Comparison of ENCODE assay signal across 47 mouse cellular contexts in the genomic region with DNA sequence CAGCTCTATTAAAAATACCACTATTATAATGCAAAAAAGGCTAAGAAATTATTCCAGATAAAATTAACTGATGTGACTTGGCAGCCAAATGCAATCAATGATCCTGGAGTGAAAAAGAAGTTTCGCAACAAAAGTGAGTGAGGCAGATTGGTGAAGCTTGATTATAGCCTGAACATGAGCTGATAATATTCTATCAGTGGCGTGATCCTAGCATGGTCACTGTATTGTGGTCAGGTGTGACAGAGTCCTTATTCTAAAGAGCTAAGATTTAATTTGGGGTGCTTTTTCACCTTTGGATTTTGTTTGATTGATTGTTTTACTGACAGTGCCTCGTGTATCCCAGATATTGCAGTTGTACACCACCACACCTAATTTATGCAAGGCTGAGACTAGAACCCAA. TPM values are rescaled to one million over a fixed set of nuclear protein-coding genes. Genes with fewer than 3 reads are reported as not detected.
"Had no signal": no experiment of that assay in that cellular context is flagged by ENCODE, and none has a peak within 500 bp of the region (broad histone marks: within the 10 kb centered on the region; RNA-seq: fewer than 3 reads in every experiment).

No protein-coding gene starts in this region.

- H3K9ac ChIP-seq: limb, embryonic 12.5 days; limb, embryonic 13.5 days; limb, embryonic 15.5 days; liver, embryonic 12.5 days; liver, embryonic 13.5 days; liver, embryonic 14.5 days; liver, embryonic 15.5 days; liver, postnatal 0 days; lung, embryonic 14.5 days; lung, embryonic 15.5 days; midbrain, embryonic 12.5 days; midbrain, embryonic 13.5 days; midbrain, embryonic 15.5 days; neural tube, embryonic 12.5 days had no signal

- H3K27me3 ChIP-seq: limb, embryonic 12.5 days; limb, embryonic 13.5 days; limb, embryonic 15.5 days; liver, embryonic 12.5 days; liver, embryonic 13.5 days; liver, embryonic 15.5 days; lung, embryonic 15.5 days; midbrain, embryonic 12.5 days; midbrain, embryonic 13.5 days; midbrain, embryonic 15.5 days; neural tube, embryonic 12.5 days had no signal

- H3K27ac ChIP-seq: left cerebral cortex, adult 2 months; limb, embryonic 10.5 days; limb, embryonic 12.5 days; limb, embryonic 13.5 days; limb, embryonic 15.5 days; liver, embryonic 12.5 days; liver, embryonic 13.5 days; liver, embryonic 14.5 days; liver, embryonic 15.5 days; lung, embryonic 15.5 days; macrophage; midbrain, embryonic 10.5 days; midbrain, embryonic 12.5 days; midbrain, embryonic 13.5 days; midbrain, embryonic 15.5 days; neural tube, embryonic 12.5 days had no signal

- DNase-seq: left cerebral cortex, postnatal 4 days; liver, embryonic 13.5 days; liver, postnatal 0 days; lung, adult 18-20 months; lung, adult 2 months; lung, embryonic 14.5 days; lung, postnatal 10 days; lung, postnatal 14 days; lung, postnatal 36 days; lung, postnatal 4 days; midbrain, embryonic 14.5 days had no signal

- H3K4me3 ChIP-seq: left cerebral cortex, adult 2 months; limb, embryonic 10.5 days; limb, embryonic 12.5 days; limb, embryonic 13.5 days; limb, embryonic 15.5 days; liver, embryonic 12.5 days; liver, embryonic 13.5 days; liver, embryonic 15.5 days; lung, embryonic 15.5 days; megakaryocyte, embryonic 14.5 days; midbrain, embryonic 10.5 days; midbrain, embryonic 12.5 days; midbrain, embryonic 13.5 days; midbrain, embryonic 15.5 days; myocyte; neural tube, embryonic 12.5 days had no signal

- H3K36me3 ChIP-seq: liver, embryonic 12.5 days; liver, embryonic 13.5 days; liver, embryonic 15.5 days; lung, embryonic 15.5 days; midbrain, embryonic 12.5 days; midbrain, embryonic 15.5 days had no signal

- H3K4me1 ChIP-seq: limb, embryonic 12.5 days; limb, embryonic 13.5 days; limb, embryonic 15.5 days; liver, embryonic 15.5 days; megakaryocyte, embryonic 14.5 days; midbrain, embryonic 15.5 days; neural tube, embryonic 12.5 days had no signal

RNA-seq across cellular contexts. Expression of gene Olfr155, which starts 39.9 kb away (rescaled TPM):
- total RNA-seq: left cerebral cortex, adult 2 months; left cerebral cortex, adult 8-10 months; left cerebral cortex, postnatal 10 days; left cerebral cortex, postnatal 14 days; left cerebral cortex, postnatal 25 days; left cerebral cortex, postnatal 36 days; left cerebral cortex, postnatal 4 days; megakaryocyte progenitor cell, adult 5-6 weeks; megakaryocyte, adult 5-6 weeks; megakaryocyte-erythroid progenitor cell, adult 5-6 weeks; midbrain, postnatal 0 days; monocyte, adult 5-6 weeks had no signal
- polyA plus RNA-seq: limb, embryonic 10.5 days; limb, embryonic 11.5 days; limb, embryonic 12.5 days; limb, embryonic 13.5 days; limb, embryonic 14.5 days; limb, embryonic 15.5 days; liver, embryonic 11.5 days; liver, embryonic 12.5 days; liver, embryonic 13.5 days; liver, embryonic 14.5 days; liver, embryonic 15.5 days; liver, embryonic 16.5 days; liver, postnatal 0 days; lung, adult 2 months; lung, embryonic 14.5 days; lung, embryonic 15.5 days; lung, embryonic 16.5 days; lung, postnatal 0 days; macrophage; midbrain, embryonic 10.5 days; midbrain, embryonic 11.5 days; midbrain, embryonic 12.5 days; midbrain, embryonic 13.5 days; midbrain, embryonic 14.5 days; midbrain, embryonic 15.5 days; midbrain, embryonic 16.5 days; midbrain, postnatal 0 days; myocyte; neural tube, embryonic 11.5 days; neural tube, embryonic 12.5 days had no signal

RNA-seq across cellular contexts. Expression of gene Olfr157, which starts 51.2 kb away (rescaled TPM):
- total RNA-seq: left cerebral cortex, adult 2 months; left cerebral cortex, adult 8-10 months; left cerebral cortex, postnatal 10 days; left cerebral cortex, postnatal 14 days; left cerebral cortex, postnatal 25 days; left cerebral cortex, postnatal 36 days; left cerebral cortex, postnatal 4 days; megakaryocyte progenitor cell, adult 5-6 weeks; megakaryocyte, adult 5-6 weeks; megakaryocyte-erythroid progenitor cell, adult 5-6 weeks; midbrain, postnatal 0 days; monocyte, adult 5-6 weeks had no signal
- polyA plus RNA-seq: limb, embryonic 10.5 days; limb, embryonic 11.5 days; limb, embryonic 12.5 days; limb, embryonic 13.5 days; limb, embryonic 15.5 days; liver, embryonic 11.5 days; liver, embryonic 12.5 days; liver, embryonic 13.5 days; liver, embryonic 14.5 days; liver, embryonic 15.5 days; liver, embryonic 16.5 days; liver, postnatal 0 days; lung, adult 2 months; lung, embryonic 14.5 days; lung, embryonic 15.5 days; lung, embryonic 16.5 days; lung, postnatal 0 days; macrophage; midbrain, embryonic 10.5 days; midbrain, embryonic 11.5 days; midbrain, embryonic 12.5 days; midbrain, embryonic 13.5 days; midbrain, embryonic 14.5 days; midbrain, embryonic 15.5 days; midbrain, embryonic 16.5 days; midbrain, postnatal 0 days; myocyte; neural tube, embryonic 11.5 days; neural tube, embryonic 12.5 days had no signal
